Mouse (Mus musculus) c-Kit-positive CD71-positive TER-119-negative erythroid progenitor cells, embryonic 14.5 days (primary cell): Measurements from ENCODE around the gene Rnf215.
"Not testable (repeated sequence)": the region's sequence is repeated elsewhere in the genome, so short reads cannot be mapped to it uniquely, and the experiment has no call there.

Source experiments
- DNase-seq: peaks from one replicate; pipeline ENCODE4 v3.0.0-alpha.2; 2013; ENCODE audit warnings: low read depth

The Rnf215 gene

DNA sequence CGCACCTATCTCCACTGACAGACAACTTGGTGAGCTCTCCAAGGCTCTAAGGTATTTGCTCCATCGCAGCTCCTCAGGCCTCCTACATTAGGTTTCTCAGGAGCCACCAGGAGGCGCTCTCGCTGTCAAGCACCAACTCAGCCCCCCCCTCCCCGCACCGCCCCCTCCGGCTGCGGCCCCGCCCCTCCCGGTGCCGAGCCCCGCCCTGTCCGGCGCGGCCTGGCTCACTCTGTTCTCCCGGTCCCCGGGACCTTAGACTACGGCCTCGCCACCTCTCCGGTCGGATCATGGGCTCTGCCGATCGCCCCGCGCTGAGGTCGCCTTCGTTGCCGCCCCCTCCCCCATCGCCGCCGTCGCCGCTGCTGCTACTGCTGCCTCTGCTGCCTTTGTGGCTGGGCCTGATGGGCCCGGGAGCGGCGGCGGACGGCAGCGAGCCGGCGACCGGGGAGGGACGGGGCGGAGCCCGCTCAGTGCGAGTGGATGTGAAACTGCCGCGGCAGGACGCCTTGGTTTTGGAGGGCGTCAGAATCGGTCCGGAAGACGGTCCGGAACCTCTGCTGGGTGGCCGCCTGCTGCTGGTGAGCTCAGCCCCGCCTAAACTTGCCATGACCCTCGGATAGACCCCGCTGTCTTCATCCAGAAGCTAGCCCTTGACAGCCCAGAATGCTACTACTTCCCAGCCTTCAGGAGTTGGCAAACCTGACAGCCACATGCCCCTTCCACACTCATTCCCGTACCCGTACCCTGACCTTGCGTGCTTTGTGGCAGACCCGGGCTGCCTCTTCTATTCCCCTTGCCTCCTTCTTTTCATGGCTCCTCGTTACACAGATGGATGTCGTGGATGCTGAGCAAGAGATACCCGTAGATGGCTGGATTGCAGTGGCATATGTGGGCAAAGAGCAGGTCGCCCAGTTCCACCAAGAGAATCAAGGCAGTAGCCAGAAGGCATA, at the start of gene Rnf215:
Gene Rnf215 (plus strand): TSS at position 217 of the 950 bp plus-strand sequence.
- peak; percentile 89 for DNase-seq

DNA sequence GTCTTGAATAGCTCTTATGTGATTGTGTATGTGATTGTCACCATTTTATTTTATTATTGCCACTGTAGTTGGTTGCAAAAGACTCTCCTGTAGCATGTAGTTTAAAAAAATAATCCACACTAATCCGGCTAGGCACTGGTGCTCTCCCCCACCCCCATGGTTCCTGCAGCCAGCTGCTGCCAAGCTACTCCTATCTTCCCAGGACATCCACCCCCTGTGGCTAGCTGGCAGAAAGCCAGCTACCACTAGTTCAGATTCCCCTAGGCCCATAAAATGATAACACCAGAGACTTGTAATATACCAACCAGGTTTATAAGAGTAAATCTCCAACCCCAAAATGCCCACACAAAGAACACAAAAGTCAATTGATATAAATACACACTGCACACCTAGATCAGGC, 48.8 kb upstream of the Rnf215 start:
- DNase-seq, result no peak

DNA sequence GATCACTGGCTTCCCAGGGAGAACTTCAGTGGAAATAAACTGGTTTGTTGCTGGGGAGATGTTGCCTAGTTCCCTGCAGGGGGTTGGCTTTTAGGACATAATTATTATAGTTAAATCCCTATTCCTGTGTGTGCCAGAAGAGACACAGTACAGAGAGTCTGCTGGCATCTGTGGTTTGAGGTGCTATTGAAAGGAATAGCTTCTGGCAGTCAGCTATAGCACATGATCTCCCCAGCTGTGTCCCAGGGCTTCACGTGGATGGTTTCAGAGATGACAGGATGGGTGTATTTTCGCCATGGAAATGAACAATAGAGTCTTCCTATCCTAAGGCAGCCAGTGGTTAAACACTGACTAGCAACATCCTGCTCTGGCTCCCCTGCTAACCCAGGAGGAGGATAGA, 47.7 kb upstream of the Rnf215 start:
- DNase-seq, result no peak

DNA sequence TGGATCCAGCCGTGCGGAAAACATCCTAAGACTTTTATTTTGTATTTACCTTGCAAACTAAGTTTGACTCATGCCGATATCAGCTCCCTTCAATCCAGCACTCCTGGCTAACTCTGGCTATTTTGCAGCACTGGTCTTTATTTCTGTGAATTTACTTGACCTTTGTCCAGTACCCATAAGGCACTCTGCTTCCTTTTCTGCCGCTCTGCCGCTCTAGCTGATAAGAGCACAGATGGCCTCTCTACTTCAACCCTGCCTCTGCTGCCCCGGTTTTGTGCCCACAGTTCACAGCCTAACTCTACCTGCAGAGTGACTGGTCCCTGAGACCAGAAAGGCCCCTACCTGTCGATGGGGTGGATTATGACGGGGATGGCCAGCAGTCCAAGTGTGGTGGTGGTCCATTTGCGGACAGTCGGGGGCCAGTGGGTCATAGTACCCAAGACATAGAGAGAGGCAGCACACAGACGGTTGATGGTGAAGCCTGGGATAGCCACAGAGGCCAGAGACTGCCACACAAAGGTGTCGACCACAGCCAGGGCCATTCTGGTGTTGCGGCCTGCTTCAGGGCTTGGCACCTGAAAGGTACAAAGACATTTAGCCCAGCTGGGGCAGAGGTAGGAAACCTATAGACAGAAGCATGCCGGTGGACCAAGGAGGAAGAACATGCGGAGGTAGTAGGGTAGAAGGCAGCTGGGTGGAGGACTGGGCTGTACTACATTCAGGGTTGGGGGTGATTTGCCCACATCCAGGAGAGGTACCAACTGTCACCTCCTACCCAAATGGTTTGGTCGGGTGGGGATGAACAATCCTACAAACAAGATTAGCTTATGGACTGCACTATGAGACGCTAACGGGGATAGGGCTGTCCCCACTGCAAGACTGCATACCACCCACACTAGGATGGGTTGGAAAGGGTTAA, 41.3 kb upstream of the Rnf215 start:
- no peak for DNase-seq

DNA sequence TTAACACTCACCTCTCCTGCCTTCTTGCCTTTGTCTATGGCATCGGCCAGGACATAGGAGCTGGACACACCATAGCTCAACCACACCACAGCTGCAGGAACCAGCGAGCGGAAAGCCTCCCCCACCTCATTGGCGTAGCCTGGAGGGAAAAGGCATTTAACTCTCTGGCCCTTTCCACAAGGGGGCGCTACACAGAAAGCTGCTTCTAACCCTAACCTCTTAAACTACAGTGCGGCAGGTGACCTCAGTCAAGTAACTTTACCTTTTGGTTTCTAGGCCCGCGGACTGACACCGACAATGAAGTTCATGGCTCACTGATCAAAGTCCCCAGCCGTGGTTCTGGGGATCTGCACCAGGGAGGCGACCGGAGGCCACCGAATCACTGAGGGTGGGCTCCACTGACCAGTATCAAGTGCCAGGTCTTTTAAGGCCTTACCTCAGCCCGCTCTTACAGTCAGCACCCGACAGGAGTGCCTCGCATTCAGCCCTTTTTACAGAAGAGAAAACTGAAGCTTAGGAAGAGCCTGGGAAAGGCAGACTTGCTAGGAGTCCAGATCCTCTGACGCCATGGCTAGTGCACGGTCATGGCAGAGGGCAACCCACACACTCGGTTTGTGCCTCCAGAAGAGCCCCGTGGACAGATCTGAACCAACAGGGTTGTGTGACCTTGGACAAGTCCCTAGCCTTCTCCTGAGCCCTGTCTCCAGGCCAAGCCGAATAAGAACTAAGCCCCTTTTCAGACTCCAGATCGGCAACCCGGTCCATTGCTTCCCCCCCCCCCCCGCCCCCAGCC, 40.4 kb upstream of the Rnf215 start:
- DNase-seq, result peak; percentile 90

DNA sequence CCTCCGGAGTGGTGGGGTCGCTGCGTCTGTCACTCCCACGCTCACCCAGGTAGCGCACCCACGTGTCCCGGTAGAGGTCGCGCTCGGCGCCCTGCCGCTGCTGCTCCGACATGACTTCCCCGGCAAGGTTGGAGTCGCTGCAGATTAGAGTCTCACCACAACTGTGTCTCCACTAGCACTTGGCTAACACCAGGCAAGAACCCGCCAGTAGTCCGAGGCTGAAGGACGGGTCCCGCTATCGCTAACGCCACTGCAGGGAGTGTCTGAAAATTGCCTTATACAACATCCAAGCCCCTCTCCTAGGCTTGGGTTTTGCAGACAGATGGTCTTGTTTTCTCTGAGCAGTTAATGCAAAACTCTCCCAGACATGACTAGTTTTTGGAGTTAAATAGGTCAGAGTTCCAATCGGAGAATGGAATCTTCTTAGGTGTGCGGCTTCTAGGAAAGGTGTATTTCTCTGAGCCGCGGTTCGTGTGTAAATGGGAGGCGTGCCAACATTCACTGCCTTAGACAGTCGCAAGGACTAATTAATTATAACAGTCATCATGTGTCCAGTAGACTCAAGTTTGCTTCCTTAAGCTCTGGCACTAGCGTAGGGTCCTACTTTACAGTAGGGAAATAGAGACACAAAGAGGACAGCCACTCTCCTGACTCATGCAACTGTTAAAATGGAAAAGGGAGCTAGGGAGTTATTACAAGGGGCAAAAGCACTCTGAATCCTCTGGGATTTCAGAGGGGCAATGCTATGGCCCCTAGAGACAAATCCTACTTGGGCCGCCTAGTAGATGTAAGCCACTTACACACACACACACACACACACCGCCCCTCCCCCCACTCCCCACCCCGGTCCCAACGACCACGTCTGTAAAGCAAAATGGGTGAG, 39.6 kb upstream of the Rnf215 start, which contains the start of gene Mtfp1:
Gene Mtfp1 (minus strand): TSS at position 275 of the 883 bp plus-strand sequence.
- DNase-seq, result peak; percentile 60

DNA sequence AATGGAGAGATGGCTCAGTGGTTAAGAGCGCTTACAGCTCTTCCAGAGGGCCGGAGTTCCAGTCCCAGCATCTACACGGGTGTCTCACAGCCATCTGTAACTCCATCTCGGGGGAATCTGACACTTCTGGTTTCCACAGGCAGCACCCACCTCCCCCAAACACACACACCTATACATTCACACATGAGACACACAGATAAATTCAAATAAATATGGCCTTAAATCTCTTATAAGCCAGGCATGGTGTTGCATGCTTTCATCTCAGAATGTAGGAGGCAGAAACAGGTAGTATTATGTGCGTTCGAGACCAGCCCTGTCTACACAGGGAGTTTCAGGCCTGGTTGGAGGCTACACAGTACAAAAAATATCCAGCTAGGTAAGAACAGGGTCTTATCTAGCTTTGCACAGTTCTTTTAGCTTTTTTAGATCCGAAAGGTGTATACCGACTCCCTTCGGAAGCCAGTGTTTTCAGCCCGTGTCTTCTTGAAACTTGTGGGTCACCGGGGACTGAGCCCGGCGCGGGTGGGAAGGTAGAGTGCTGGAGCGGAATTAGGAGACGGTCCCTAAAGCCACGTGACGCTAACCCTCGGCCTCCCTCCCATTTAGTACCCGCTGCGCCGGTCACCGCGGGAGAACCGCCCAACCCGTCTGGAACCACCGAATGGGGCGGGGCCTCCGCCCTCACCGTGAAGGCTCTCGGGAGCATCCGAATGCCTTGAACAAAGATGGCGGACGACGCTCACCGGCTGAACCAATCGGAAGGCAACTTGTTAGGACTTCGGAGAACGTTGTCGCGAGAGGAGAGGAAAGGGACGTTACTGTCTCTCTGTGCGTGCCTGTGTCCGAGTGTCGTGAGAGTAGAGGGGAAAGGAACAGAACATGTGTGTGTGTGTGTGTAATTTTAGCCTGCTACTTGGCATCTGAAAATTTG, 38.7 kb upstream of the Rnf215 start:
- peak; percentile 99 for DNase-seq

DNA sequence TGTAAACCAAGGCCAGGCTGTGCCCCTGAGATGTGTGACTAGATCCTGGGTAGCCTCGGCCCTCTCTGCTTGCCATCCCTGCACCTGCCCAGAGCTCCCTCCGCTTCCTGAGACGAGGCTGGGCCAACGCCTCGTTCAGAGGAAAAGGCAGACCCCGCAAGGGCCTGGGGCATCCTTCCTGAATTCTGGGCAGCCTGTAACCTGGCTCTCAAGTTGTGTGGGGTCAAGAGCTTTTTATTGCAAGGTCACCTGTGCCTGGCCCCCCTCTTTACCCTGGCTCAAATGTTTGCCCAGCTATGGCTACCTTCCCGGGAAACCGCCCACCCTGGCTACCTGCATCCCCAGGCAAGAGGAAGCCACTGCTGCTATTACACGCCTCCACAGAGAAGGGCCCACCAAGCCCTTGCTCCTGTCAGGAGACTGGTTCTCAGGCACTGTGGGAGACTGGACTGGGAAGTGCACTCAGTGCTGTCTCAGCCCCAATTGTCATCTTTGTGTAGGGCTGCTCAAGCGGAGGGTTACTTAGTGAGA, 37.8 kb upstream of the Rnf215 start:
- DNase-seq, result no peak

DNA sequence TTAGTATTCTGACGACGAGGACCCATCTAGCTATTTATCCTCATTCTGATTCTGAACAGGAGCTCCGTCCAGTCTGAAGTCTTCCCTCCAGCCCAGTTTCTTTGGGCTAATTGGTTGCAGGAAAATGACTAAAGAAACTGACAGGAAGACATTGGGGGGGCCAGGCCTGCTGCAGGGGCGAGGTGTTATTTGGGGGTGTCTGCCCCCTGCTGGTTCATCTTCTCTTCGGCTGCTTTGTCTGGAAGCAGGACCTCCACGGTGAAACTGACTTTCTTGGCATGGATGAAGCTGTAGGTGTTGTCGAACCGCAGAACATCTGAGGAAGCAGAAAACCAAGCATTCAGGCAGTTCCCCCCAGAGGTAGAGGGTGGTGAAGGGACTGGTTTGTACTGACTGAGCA, 36.9 kb upstream of the Rnf215 start:
- no peak for DNase-seq

DNA sequence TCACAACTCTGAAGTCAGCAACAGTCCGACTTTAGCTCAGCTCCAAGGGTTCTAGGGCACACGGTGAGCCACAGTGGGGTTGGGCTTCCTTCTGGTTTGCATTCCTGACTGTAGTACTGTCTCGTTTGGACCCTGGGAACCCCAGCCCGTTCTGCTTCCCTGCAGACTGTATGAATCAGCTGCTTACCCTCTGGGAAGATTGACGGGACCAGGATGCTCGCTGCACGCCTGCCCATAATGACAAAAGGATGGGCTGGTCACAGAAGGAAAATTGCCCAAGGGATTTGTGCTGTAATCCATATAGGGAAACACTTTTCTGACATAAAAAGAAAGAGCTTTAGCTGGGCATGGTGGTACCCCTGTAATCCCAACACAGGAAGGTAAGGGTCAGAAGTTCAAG, 36.2 kb upstream of the Rnf215 start:
- DNase-seq, result no peak

DNA sequence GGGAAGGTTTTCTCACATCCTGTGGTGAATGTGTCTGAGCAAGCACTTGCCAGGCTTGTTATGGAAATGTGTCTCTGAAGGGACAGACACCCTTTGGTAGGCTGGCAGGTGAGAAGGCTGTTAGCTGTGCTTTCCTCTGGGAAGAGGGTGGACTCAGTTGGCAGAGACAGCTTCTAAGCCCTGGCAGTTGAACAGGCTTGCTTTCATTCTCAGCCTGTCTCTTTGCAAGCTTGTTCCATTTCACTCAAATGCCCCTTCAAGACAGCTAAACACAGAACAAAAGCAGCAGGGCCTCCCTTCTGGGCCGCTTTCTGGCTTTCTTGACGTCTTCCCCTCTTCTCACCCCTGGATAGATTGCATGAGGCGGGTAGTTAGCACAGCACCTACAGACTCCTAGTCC, 35.6 kb upstream of the Rnf215 start:
- no peak for DNase-seq

DNA sequence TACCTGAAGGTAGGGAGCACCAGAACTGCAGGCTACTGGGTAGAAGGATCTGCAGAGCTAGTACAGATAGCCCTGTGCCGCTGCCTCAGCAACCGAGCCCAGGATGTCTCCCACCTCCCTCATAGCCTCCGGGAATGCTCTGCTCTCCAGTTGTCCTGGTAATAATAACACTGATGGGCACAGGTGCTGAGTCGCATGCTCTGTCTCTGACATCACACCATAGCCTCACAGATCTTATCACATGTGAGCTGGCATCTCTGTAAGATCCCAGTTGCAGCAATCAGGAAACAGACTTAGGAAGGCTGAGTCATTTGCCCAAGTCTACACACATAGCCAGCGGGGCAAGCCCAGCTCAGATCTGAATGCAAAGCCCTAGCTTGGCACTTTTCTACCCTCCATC, 33.2 kb upstream of the Rnf215 start:
- DNase-seq, result no peak

DNA sequence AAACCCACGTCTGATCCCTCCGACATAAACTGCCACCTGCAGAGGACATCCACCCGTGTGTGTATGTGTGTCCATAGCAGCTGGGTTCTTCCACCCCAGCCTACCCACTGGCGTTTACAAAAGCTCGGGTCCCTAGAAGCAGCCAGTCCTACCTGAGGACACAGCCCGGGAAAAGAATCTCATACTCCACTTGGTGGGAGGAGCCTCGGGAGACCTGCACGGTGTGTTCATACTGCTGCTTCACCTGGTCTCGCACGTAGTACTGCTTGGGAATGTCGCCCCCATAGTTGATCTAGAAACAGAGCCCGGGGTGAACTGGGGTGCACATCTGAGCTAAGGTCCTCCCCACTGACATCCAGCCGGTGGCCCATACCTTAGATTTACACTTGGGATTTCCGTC, 31.5 kb upstream of the Rnf215 start:
- DNase-seq, result no peak

DNA sequence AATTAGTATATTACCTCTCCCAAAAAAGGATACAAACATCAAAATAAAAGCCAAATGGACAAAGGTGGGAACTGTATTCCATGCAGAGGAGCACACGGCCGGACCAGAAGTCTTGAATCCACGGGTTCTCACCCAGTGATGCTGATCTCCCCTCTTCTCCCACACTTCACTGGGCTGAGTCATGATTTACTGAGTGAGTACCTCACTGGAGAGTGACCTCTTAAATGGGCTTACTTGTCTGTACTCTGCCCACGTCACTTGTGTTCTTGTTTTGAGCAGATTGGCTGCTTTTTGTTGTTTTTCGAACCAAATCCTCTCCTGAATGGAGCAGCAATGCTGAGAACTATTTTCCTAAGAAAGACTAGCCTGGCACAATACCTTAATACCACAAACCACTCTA, 30.0 kb upstream of the Rnf215 start:
- DNase-seq, result no peak

DNA sequence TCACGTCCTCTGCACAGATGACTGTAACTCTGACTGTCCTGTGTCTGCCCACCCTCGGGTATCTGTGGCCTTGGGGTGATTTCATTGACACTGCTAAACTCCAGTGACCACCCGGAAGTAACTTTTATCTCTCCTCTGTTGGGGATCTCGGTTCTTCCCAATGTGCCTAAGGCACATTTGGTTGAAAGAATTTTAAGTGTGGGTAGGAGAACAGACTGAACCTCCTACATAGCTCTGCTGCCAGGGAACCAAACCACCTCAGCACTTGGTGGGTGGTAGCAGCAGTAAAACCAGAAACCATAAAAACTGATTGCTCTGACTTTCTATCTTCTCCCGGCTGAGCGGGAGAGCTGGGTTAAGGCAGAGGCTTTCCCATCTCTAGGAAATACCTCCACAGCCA, 29.6 kb upstream of the Rnf215 start:
- no peak for DNase-seq

DNA sequence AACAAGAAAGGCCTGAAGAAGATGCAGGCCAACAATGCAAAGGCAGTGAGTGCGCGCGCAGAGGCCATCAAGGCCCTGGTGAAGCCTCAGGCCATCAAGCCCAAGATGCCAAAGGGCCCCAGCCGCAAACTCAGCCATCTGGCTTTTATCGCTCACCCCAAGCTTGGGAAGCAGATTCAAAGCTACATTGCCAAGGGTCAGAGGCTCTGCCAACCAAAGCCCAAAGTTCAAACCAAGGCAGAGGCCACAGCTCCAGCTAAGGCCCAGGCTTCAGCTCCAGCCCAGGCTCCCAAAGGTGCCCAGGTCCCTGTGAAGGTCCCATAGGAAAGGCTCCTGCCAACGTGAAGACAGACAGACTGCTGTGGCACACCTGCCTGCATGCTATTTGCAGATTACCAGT, 27.1 kb upstream of the Rnf215 start:
- DNase-seq, result not testable (repeated sequence)

DNA sequence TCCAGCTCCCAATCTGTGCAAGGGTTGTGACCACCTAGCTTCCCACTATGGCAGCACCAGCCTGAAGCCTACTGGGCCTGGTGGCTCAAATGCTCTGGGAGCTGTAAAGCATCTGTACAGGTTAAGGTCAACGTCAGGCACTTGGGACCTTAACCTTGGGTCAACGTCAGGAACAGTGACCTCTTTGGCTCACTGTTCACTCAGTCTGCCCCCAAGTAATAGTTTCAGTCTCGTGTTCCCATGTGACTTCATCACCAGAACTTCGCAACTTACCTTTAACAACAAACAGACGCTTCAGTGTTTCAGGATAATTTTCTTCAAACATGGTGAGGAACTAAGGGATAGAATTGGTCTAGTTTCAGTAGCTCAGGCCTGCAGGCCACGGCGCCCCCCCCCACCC, 26.3 kb upstream of the Rnf215 start:
- no peak for DNase-seq

DNA sequence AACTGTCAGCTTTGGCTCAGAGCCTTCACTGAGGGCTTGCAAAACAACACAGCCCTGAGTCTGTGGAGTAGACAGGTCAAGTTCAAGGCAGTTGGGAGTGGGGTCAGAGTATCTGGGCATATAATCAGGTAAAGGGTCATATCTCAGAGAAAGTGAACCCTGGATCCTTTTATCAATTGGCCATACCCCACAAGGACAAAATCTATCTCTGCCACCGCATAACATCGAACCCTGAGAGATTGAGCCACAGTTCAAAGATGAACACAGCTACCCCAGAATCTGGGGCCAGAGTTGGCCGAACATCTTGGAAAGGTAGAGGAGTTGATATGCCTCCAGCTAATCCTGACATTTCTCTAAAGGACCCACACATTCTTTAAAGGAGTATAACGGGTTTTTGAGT, 23.0 kb upstream of the Rnf215 start:
- no peak for DNase-seq

DNA sequence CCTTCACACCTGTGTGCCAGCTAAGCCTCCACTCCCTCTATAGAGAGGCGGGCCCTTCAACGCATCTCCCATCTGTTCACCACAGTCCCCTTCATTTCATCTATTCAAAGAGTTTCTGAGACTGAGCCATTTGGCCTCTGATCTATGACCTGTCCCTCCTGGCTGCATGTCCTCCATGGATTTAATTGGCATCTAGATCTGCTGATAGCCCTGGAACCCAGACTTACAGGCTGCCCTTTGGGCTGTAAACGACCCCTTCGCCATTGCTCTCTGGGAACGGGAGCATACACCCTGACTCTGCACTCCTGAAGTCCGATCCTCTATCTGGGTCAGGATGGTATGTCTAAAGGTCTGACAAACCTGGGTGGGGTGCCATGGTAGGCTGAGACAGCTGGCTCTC, 22.1 kb upstream of the Rnf215 start:
- no peak for DNase-seq

DNA sequence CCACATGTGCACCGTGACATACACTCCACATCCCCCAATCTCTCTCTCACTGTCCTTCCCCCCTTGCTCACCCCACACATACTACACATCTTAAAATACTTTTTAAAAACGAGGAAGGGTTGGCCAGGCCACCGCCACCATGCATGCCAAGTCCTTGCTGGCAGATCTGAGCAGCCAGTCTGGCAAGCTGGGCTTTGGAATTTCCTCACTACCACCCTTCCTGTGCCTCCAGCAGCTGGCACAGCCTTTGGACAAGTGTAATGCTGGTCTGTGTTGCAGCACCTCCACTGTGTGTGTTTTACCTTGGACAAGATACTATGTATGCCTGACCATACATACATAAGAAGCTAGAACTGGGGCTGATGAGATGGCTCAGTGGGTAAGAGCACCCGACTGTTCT, 21.5 kb upstream of the Rnf215 start:
- no peak for DNase-seq
